Mouse (Mus musculus): ENCODE measurements at regions not wholly inside any gene's neighbourhood (a gene's known extent, or its start where the extent isn't known, plus 50 kb on each side); places are given as distances from the start of the nearest gene placed in this dataset.

DNA sequence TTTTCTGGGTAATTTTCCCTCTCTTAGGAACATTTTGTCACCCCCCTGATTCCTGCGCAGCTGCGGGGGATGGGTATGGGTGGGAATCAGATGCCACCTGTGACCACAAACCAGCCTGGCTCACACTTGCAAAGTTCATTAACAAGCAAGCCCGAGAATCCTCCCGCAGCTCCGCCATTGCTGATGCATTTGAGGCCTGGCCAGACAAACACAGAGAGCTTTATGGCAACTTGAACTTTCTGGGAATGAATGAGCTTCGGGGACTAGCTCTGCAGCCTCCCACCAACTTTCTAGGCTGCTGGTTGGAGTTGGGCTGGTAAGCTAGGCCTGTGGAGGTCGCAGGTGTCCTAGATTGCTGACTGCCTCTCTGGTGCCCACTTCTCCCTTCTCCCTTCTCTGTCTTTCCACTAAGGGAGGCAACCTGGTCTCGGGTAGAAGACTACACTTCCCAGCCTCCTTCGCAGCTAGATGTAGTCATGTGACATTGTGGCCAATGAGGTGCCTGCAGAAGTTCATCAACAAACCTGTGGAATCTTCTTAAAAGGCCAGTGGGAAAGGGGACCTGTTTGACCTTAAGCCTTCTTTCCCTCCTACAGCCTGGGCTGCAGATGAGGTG, 110.6 kb upstream of the Vrk1 start:
- TF ChIP-seq CTCF (IDR thresholded peaks at IDR 0.05): no peak
- no peak for TF ChIP-seq EP300 (IDR thresholded peaks at IDR 0.05)

All from lung, postnatal 0 days (tissue).